Mouse (Mus musculus): Measurements from ENCODE around the gene Prdm2. TPM values are rescaled to one million over a fixed set of nuclear protein-coding genes. Genes with fewer than 3 reads are reported as not detected.

Gene Prdm2
- total and polyA plus RNA-seq, 2 experiments from 2014 or later: 10.9 to 19.1 TPM

GRCm38 (mm10) chr4:143248050-143248449 is 35.3 kb upstream of the Prdm2 start:
- H3K4me2 ChIP-seq (ENCODE audit: low read depth, low read length, poor library complexity, severe bottlenecking): no peak overlapping the region
- no peaks in the 10 kb centered on the region for H3K27me3 ChIP-seq (ENCODE audit: insufficient read depth, low read length)
- H3K27ac ChIP-seq (ENCODE audit: low read depth, low read length): no peak overlapping the region
- no peak overlapping the region for H3K9ac ChIP-seq (replicated peaks; ENCODE audit: low read length, poor library complexity, severe bottlenecking)
- no peaks in the 10 kb centered on the region for H3K4me1 ChIP-seq (ENCODE audit: insufficient read depth, low read length)
- H3K36me3 ChIP-seq (ENCODE audit: insufficient read depth, low read length): no peaks in the 10 kb centered on the region
- no peak overlapping the region for H3K4me3 ChIP-seq (ENCODE audit: low read depth, low read length)
- TF ChIP-seq CTCF (IDR thresholded peaks at IDR 0.05): peak; percentile 56
- ATAC-seq (ENCODE audit: low FRiP score) (no peak), DNase-seq (ENCODE audit: low spot score) (no peak)
- H3K9me3 ChIP-seq (ENCODE audit: low read length): no peaks in the 10 kb centered on the region
- WGBS: 83% methylated on average over 5 of the region's 5 CpGs

- ATAC-seq (ENCODE audit: low FRiP score) (no peak), DNase-seq (ENCODE audit: low spot score) (no peak)
- Histone ChIP-seq H3K9ac (replicated peaks; ENCODE audit: low read length, poor library complexity, severe bottlenecking) (no peak overlapping the region), H3K4me1 (ENCODE audit: insufficient read depth, low read length) (no peaks in the 10 kb centered on the region), H3K27me3 (ENCODE audit: insufficient read depth, low read length) (no peaks in the 10 kb centered on the region), H3K27ac (ENCODE audit: low read depth, low read length) (no peak overlapping the region), H3K9me3 (ENCODE audit: low read length) (no peaks in the 10 kb centered on the region), H3K36me3 (ENCODE audit: insufficient read depth, low read length) (no peaks in the 10 kb centered on the region), H3K4me3 (ENCODE audit: low read depth, low read length) (no peak overlapping the region), H3K4me2 (ENCODE audit: low read depth, low read length, poor library complexity, severe bottlenecking) (no peak overlapping the region)
- WGBS: 77% methylated on average over 9 of the region's 9 CpGs
- no peak for TF ChIP-seq CTCF (IDR thresholded peaks at IDR 0.05)
Observed at GRCm38 (mm10) chr4:143241294-143241693, 28.5 kb upstream of the Prdm2 start.

- H3K27ac ChIP-seq (ENCODE audit: low read depth, low read length): no peak overlapping the region
- 95% methylated on average over 9 of the region's 9 CpGs for WGBS
- no peak overlapping the region for H3K4me2 ChIP-seq (ENCODE audit: low read depth, low read length, poor library complexity, severe bottlenecking)
- DNase-seq (ENCODE audit: low spot score): no peak
- H3K4me3 ChIP-seq (ENCODE audit: low read depth, low read length): no peak overlapping the region
- no peak overlapping the region for H3K9ac ChIP-seq (replicated peaks; ENCODE audit: low read length, poor library complexity, severe bottlenecking)
- H3K27me3 ChIP-seq (ENCODE audit: insufficient read depth, low read length): no peaks in the 10 kb centered on the region
- H3K4me1 ChIP-seq (ENCODE audit: insufficient read depth, low read length): no peaks in the 10 kb centered on the region
- no peaks in the 10 kb centered on the region for H3K36me3 ChIP-seq (ENCODE audit: insufficient read depth, low read length)
- H3K9me3 ChIP-seq (ENCODE audit: low read length): no peaks in the 10 kb centered on the region
- ATAC-seq (ENCODE audit: low FRiP score): no peak
- no peak for TF ChIP-seq CTCF (IDR thresholded peaks at IDR 0.05)
Observed at GRCm38 (mm10) chr4:143239615-143240201, 26.9 kb upstream of the Prdm2 start.

- no peak overlapping the region for H3K27ac ChIP-seq (ENCODE audit: low read depth, low read length)
- WGBS: 93% methylated on average over 5 of the region's 5 CpGs
- no peak for DNase-seq (ENCODE audit: low spot score)
- H3K4me2 ChIP-seq (ENCODE audit: low read depth, low read length, poor library complexity, severe bottlenecking): no peak overlapping the region
- H3K4me3 ChIP-seq (ENCODE audit: low read depth, low read length): no peak overlapping the region
- TF ChIP-seq CTCF (IDR thresholded peaks at IDR 0.05): no peak
- H3K9me3 ChIP-seq (ENCODE audit: low read length): no peaks in the 10 kb centered on the region
- no peaks in the 10 kb centered on the region for H3K36me3 ChIP-seq (ENCODE audit: insufficient read depth, low read length)
- no peaks in the 10 kb centered on the region for H3K27me3 ChIP-seq (ENCODE audit: insufficient read depth, low read length)
- ATAC-seq (ENCODE audit: low FRiP score): no peak
- no peak overlapping the region for H3K9ac ChIP-seq (replicated peaks; ENCODE audit: low read length, poor library complexity, severe bottlenecking)
- no peaks in the 10 kb centered on the region for H3K4me1 ChIP-seq (ENCODE audit: insufficient read depth, low read length)
Observed at GRCm38 (mm10) chr4:143239117-143239516, 26.3 kb upstream of the Prdm2 start.

GRCm38 (mm10) chr4:143238241-143239031 is 25.6 kb upstream of the Prdm2 start:
- no peak overlapping the region for H3K4me2 ChIP-seq (ENCODE audit: low read depth, low read length, poor library complexity, severe bottlenecking)

GRCm38 (mm10) chr4:143231790-143232422 is 19.1 kb upstream of the Prdm2 start:
- no peak overlapping the region for H3K9ac ChIP-seq (replicated peaks; ENCODE audit: low read length, poor library complexity, severe bottlenecking)
- H3K4me2 ChIP-seq (ENCODE audit: low read depth, low read length, poor library complexity, severe bottlenecking): no peak overlapping the region
- TF ChIP-seq CTCF (IDR thresholded peaks at IDR 0.05): no peak
- no peaks in the 10 kb centered on the region for H3K4me1 ChIP-seq (ENCODE audit: insufficient read depth, low read length)
- no peaks in the 10 kb centered on the region for H3K9me3 ChIP-seq (ENCODE audit: low read length)
- ATAC-seq (ENCODE audit: low FRiP score): peak; percentile 63; the same call in 1 of the 2 replicates
- H3K27ac ChIP-seq (ENCODE audit: low read depth, low read length): no peak overlapping the region
- WGBS: 92% methylated on average over 10 of the region's 10 CpGs
- no peaks in the 10 kb centered on the region for H3K27me3 ChIP-seq (ENCODE audit: insufficient read depth, low read length)
- H3K36me3 ChIP-seq (ENCODE audit: insufficient read depth, low read length): no peaks in the 10 kb centered on the region
- DNase-seq (ENCODE audit: low spot score): no peak
- no peak overlapping the region for H3K4me3 ChIP-seq (ENCODE audit: low read depth, low read length)

More at GRCm38 (mm10) chr4:143238241-143239031, 25.6 kb upstream of the Prdm2 start:
- H3K4me1 ChIP-seq (ENCODE audit: insufficient read depth, low read length): no peaks in the 10 kb centered on the region
- H3K9me3 ChIP-seq (ENCODE audit: low read length): no peaks in the 10 kb centered on the region
- H3K9ac ChIP-seq (replicated peaks; ENCODE audit: low read length, poor library complexity, severe bottlenecking): no peak overlapping the region
- no peak overlapping the region for H3K4me3 ChIP-seq (ENCODE audit: low read depth, low read length)
- H3K27me3 ChIP-seq (ENCODE audit: insufficient read depth, low read length): no peaks in the 10 kb centered on the region
- ATAC-seq (ENCODE audit: low FRiP score): no peak
- peak; percentile 63 for DNase-seq (ENCODE audit: low spot score)
- H3K36me3 ChIP-seq (ENCODE audit: insufficient read depth, low read length): no peaks in the 10 kb centered on the region
- TF ChIP-seq CTCF (IDR thresholded peaks at IDR 0.05): peak; percentile 89
- H3K27ac ChIP-seq (ENCODE audit: low read depth, low read length): no peak overlapping the region
- 26% methylated on average over 23 of the region's 23 CpGs for WGBS

Measured in midbrain, postnatal 0 days (tissue).